Mouse (Mus musculus) mesoderm, embryonic 11.5 days (tissue): ENCODE measurements around the gene Etv6.

Experiments used
- DNase-seq: peaks from one replicate; pipeline ENCODE4 v3.0.0-alpha.2; 2012; ENCODE audit warnings: low read depth, low spot score

Gene Etv6

GRCm38 (mm10) chr6:134250764-134251163 lies 215.3 kb downstream of the Etv6 start:
- no peak for DNase-seq

- DNase-seq: no peak
Measured at GRCm38 (mm10) chr6:134251364-134251763, 215.9 kb downstream of the Etv6 start.

- no peak for DNase-seq
Measured at GRCm38 (mm10) chr6:134252081-134252755, 216.7 kb downstream of the Etv6 start.

GRCm38 (mm10) chr6:134256369-134256768 lies 220.9 kb downstream of the Etv6 start:
- no peak for DNase-seq

- no peak for DNase-seq
Measured at GRCm38 (mm10) chr6:134259913-134260312, 224.4 kb downstream of the Etv6 start.

- no peak for DNase-seq
Measured at GRCm38 (mm10) chr6:134261904-134262303, 226.4 kb downstream of the Etv6 start.

- DNase-seq: no peak
Measured at GRCm38 (mm10) chr6:134262383-134262782, 226.9 kb downstream of the Etv6 start.

- DNase-seq: no peak
Measured at GRCm38 (mm10) chr6:134262911-134263607, 227.6 kb downstream of the Etv6 start.

GRCm38 (mm10) chr6:134273884-134274283 lies 238.4 kb downstream of the Etv6 start:
- DNase-seq: no peak

GRCm38 (mm10) chr6:134276954-134277353 lies 241.5 kb downstream of the Etv6 start:
- DNase-seq: no peak

GRCm38 (mm10) chr6:134282095-134282494 lies 246.6 kb downstream of the Etv6 start:
- no peak for DNase-seq

GRCm38 (mm10) chr6:134291823-134292222 lies 256.3 kb downstream of the Etv6 start:
- no peak for DNase-seq

- DNase-seq: no peak
Measured at GRCm38 (mm10) chr6:134292404-134292803, 256.9 kb downstream of the Etv6 start.

- no peak for DNase-seq
Measured at GRCm38 (mm10) chr6:134293615-134294508, 258.4 kb downstream of the Etv6 start.

- DNase-seq: no peak
Measured at GRCm38 (mm10) chr6:134297884-134298619, 262.6 kb downstream of the Etv6 start.

- DNase-seq: no peak
Measured at GRCm38 (mm10) chr6:134301951-134302350, 266.5 kb downstream of the Etv6 start.

GRCm38 (mm10) chr6:134311346-134311745 lies 275.8 kb downstream of the Etv6 start:
- peak; percentile 38 for DNase-seq

- DNase-seq: no peak
Measured at GRCm38 (mm10) chr6:134312571-134312970, 277.1 kb downstream of the Etv6 start.

- DNase-seq: no peak
Measured at GRCm38 (mm10) chr6:134317371-134317770, 281.9 kb downstream of the Etv6 start.
